In the genomic region with DNA sequence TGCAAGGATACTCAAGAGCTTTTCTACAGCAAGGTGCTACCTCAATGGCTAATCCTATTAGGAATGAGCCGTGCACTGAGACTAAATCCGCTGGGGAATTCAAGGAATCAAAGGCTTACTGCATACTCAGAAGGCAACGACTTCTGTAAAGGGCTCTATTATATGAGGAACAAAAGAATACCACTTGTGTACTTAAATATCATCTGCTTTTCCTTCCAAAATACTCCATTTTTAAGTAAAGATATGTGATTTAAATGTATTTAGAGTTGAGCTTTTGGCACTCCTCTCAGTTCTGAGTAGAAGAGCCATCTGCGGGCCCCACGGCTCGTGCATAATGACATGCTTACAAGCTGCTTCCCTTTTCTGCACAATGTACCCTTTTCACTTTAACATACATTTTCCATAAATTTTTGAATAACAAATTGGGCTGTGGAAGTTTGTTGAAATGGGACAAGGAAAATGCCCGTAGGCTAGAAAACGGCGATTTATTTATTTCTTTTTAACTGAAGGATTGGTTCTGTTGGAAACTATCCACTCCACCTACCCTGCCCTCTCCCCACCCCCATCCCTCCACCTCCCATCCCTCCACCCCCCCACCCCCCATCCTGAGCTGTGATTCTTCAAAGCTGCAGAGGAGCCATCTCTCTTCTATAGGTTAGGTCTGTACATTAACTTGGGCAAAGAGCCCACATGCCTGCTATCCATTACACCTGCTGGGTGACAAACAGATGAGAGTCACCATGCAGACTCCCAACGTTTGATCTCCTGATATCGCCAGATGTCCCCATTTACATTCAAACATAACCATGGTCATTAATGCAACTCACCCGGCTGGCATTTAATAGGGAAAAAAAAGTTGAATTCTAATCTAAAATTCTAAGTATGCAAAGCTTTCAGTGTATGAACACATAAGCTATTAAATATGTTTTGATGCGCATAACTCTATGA, we compare ENCODE assay signal across 12 mouse cellular contexts.
DNase-seq lines count a peak whose midpoint lies in the region; ATAC-seq and TF ChIP-seq lines count a peak whose summit lies in the region.
"Had no signal": no experiment of that assay in that cellular context is flagged by ENCODE, and none has a peak within 500 bp of the region (broad histone marks: within the 10 kb centered on the region; RNA-seq: fewer than 3 reads in every experiment).

No protein-coding gene starts in this region.

- no peak for TF ChIP-seq CTCF in kidney, adult 2 months (conservative IDR thresholded peaks at IDR 0.05; ENCODE audit: insufficient read depth, insufficient read length, low read depth, low read length)

- WGBS in forebrain, embryonic 14.5 days = 9% methylated on average over 13 of the region's 13 CpGs
- 70% methylated on average over 13 of the region's 13 CpGs for WGBS in kidney, adult 2 months
- WGBS in intestine, embryonic 15.5 days = 49% methylated on average over 13 of the region's 13 CpGs

- DNase-seq in cerebellum, postnatal 10 days = peak; percentile 66 to 72
- DNase-seq in cerebellum, adult 8-10 months = no peak
- peak; percentile 91 for DNase-seq in forebrain, embryonic 14.5 days (ENCODE audit: low spot score)
- peak; percentile 26 to 69 for DNase-seq in left cerebral cortex, adult 9 months (ENCODE audit: low spot score in 2 of 2)
- DNase-seq in right cerebral cortex, adult 18-20 months = peak; percentile 58
- no peak for DNase-seq in kidney, adult 2 months
- no peak for DNase-seq in kidney, postnatal 36 days
- DNase-seq: adrenal gland, postnatal 36 days; heart, adult 18-20 months; kidney, postnatal 25 days; liver, embryonic 13.5 days had no signal

- H3K4me1 ChIP-seq in forebrain, embryonic 14.5 days (ENCODE audit: control insufficient read depth, insufficient read depth, low read length) = peaks cover 6% of the 10 kb centered on the region; the same call in 1 of the 2 replicates
- H3K4me1 ChIP-seq in kidney, adult 2 months (ENCODE audit: control insufficient read depth, insufficient read depth, low read length) = no peaks in the 10 kb centered on the region
- no peaks in the 10 kb centered on the region for H3K4me1 ChIP-seq in intestine, embryonic 15.5 days (replicated peaks)
- H3K4me1 ChIP-seq: liver, embryonic 13.5 days had no signal

- peak overlapping the region; percentile 18; the same call in 1 of the 2 replicates for H3K4me2 ChIP-seq in forebrain, embryonic 14.5 days (ENCODE audit: low read length)
- no peak overlapping the region for H3K4me2 ChIP-seq in intestine, embryonic 15.5 days (replicated peaks)
- H3K4me2 ChIP-seq: liver, embryonic 13.5 days had no signal

- H3K9me3 ChIP-seq in forebrain, embryonic 14.5 days (replicated peaks; ENCODE audit: control insufficient read depth, low read length) = no peaks in the 10 kb centered on the region
- H3K9me3 ChIP-seq in intestine, embryonic 15.5 days = no peaks in the 10 kb centered on the region
- H3K9me3 ChIP-seq: liver, embryonic 13.5 days had no signal

- no peak for TF ChIP-seq POLR2A in kidney, adult 2 months (IDR thresholded peaks at IDR 0.05; ENCODE audit: low read depth, low read length)

- peaks cover 4% of the 10 kb centered on the region; the same call in 1 of the 2 replicates for H3K27me3 ChIP-seq in forebrain, embryonic 14.5 days (replicated peaks; ENCODE audit: control insufficient read depth, insufficient read depth, low read length)
- H3K27me3 ChIP-seq in kidney, adult 2 months (replicated peaks; ENCODE audit: control insufficient read depth, insufficient read depth, low read length) = no peaks in the 10 kb centered on the region
- H3K27me3 ChIP-seq in intestine, embryonic 15.5 days (replicated peaks) = no peaks in the 10 kb centered on the region
- H3K27me3 ChIP-seq: liver, embryonic 13.5 days had no signal

- peak overlapping the region; percentile 71; the same call in 1 of the 2 replicates for H3K27ac ChIP-seq in forebrain, embryonic 14.5 days (ENCODE audit: low read depth, low read length)
- H3K27ac ChIP-seq in kidney, adult 2 months (ENCODE audit: insufficient read depth, low read depth, low read length) = no peak overlapping the region
- no peak overlapping the region for H3K27ac ChIP-seq in intestine, embryonic 15.5 days
- H3K27ac ChIP-seq: liver, embryonic 13.5 days had no signal

- no peak overlapping the region for H3K4me3 ChIP-seq in forebrain, embryonic 14.5 days (ENCODE audit: low read depth, low read length)
- no peak overlapping the region for H3K4me3 ChIP-seq in kidney, adult 2 months (ENCODE audit: insufficient read depth, low read depth, low read length)
- no peak overlapping the region for H3K4me3 ChIP-seq in intestine, embryonic 15.5 days (replicated peaks)
- H3K4me3 ChIP-seq: liver, embryonic 13.5 days had no signal

- no peaks in the 10 kb centered on the region for H3K36me3 ChIP-seq in forebrain, embryonic 14.5 days (ENCODE audit: control insufficient read depth, insufficient read depth, low read length)
- H3K36me3 ChIP-seq in kidney, adult 2 months (ENCODE audit: control insufficient read depth, insufficient read depth, low read length) = no peaks in the 10 kb centered on the region
- H3K36me3 ChIP-seq in intestine, embryonic 15.5 days = no peaks in the 10 kb centered on the region
- H3K36me3 ChIP-seq: liver, embryonic 13.5 days had no signal

- no peak overlapping the region for H3K9ac ChIP-seq in forebrain, embryonic 14.5 days (ENCODE audit: low read length)
- H3K9ac ChIP-seq in intestine, embryonic 15.5 days = no peak overlapping the region
- H3K9ac ChIP-seq: liver, embryonic 13.5 days had no signal

- ATAC-seq in forebrain, embryonic 14.5 days = peak; percentile 93
- ATAC-seq in intestine, embryonic 15.5 days = no peak

Comparison
In these comparisons a context has a peak if more than half of its experiments do, and no peak if none do; other contexts are left out.
1. DNase-seq: peak in cerebellum, postnatal 10 days (2 of 2), forebrain, embryonic 14.5 days (single experiment), left cerebral cortex, adult 9 months (2 of 2) and right cerebral cortex, adult 18-20 months (single experiment); none in cerebellum, adult 8-10 months (single experiment), kidney, adult 2 months (single experiment) and kidney, postnatal 36 days (0 of 2).